Mouse (Mus musculus): ENCODE results near the gene Stx1b. TPM values are rescaled to one million over a fixed set of nuclear protein-coding genes. Genes with fewer than 3 reads are reported as not detected.
A peak's percentile ranks its signal among the peaks of the same experiment; 100 is the strongest.
"Not testable (repeated sequence)": the region's sequence is repeated elsewhere in the genome, so short reads cannot be mapped to it uniquely, and the experiment has no call there.

The Stx1b gene
- polyA plus RNA-seq, 1 experiment from 2014 or later: 0.25 TPM

DNA sequence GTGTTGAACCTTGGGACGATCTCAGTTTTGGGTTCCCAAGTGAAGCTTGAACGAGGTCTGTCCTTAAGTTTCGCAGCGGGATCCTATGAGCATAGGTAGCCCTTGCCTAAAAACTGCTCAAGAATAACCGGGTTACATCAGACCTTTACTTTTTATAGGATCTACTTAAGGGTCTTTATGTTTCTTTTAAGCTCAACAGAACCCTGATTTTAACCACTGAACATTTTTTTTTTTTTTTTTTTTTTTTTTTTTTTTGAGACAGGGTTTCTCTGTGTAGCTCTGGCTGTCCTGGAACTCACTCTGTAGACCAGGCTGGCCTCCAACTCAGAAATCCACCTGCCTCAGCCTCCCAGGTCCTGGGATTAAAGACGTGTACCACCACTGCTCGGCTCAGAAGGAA lies 48.5 kb downstream of the Stx1b start:
- Histone ChIP-seq H3K4me2 (ENCODE audit: low read depth, low read length) (peak overlapping the region; percentile 84), H3K9ac (ENCODE audit: low read depth, low read length) (peak overlapping the region; percentile 88), H3K4me1 (ENCODE audit: control insufficient read depth, low read depth, low read length) (peaks cover 36% of the 10 kb centered on the region), H3K4me3 (ENCODE audit: low read depth, low read length) (peak overlapping the region; percentile 83)
- H3K36me3 ChIP-seq (ENCODE audit: control insufficient read depth, insufficient read depth); H3K27me3 ChIP-seq (ENCODE audit: control insufficient read depth, insufficient read depth, low read depth, low read length); H3K9me3 ChIP-seq (replicated peaks; ENCODE audit: control insufficient read depth, low read length); ATAC-seq (ENCODE audit: low read depth); H3K27ac ChIP-seq (ENCODE audit: low read length): not testable (repeated sequence)
- WGBS (ENCODE audit: insufficient replicate concordance): 71% methylated on average over 7 of the region's 7 CpGs

DNA sequence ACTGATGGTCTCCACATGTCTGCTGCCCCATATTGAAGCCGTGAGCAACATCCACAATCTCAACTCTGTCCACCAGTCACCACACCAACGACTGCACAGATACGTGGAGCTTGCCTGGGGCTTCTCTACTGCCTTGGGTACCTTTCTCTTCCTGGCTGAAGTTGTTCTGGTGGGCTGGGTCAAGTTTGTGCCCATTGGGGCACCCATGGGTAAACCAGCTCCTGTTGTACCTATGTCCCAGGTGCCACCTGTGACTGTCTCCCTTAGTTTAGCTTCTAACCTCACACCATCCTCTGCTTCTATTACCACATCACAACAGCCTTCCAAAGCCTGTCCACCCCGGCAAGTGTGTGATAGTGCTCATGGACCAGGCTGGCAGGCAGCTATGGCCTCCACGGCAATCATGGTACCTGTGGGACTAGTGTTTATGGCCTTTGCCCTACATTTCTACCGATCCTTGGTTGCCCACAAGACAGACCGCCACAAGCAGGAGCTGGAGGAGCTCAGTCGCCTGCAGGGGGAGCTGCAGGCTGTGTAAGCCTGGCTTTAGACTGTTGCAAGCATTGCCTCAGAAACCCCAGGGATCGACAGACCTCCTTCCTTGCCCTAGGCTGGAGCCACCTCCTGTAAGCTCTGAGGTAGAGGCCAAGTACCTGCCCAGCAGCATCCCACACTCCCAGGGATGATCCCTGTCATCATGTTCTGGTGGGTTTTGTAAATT lies 50.5 kb downstream of the Stx1b start:
- WGBS (ENCODE audit: insufficient replicate concordance): 36% methylated on average over 9 of the region's 9 CpGs

DNA sequence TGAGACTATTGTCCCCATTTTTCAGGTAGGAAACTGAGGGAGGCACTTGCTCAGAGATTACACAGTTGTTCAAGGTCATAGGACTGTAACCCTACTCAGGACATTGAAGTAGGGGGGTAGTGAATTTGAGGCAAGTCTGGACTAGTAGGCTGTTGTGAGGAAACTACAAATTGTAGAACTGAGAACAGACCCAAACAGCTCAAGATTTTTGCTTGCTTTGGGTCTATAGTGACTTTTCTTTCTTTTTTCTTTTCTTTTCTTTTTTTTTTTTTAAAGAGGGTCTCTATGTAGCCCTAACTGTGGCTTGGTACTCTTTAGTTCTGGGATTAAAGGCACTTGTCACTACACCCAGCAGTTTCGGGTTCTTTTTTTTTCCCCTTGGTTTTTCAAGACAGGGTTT lies 51.8 kb downstream of the Stx1b start:
- Histone ChIP-seq H3K9ac (ENCODE audit: low read depth, low read length) (no peak overlapping the region), H3K9me3 (replicated peaks; ENCODE audit: control insufficient read depth, low read length) (no peaks in the 10 kb centered on the region), H3K36me3 (ENCODE audit: control insufficient read depth, insufficient read depth) (no peaks in the 10 kb centered on the region), H3K4me1 (ENCODE audit: control insufficient read depth, low read depth, low read length) (peaks cover 57% of the 10 kb centered on the region), H3K27me3 (ENCODE audit: control insufficient read depth, insufficient read depth, low read depth, low read length) (no peaks in the 10 kb centered on the region), H3K27ac (ENCODE audit: low read length) (no peak overlapping the region), H3K4me3 (ENCODE audit: low read depth, low read length) (no peak overlapping the region), H3K4me2 (ENCODE audit: low read depth, low read length) (no peak overlapping the region)
- ATAC-seq (ENCODE audit: low read depth): no peak
- 89% methylated on average over 1 of the region's 1 CpGs for WGBS (ENCODE audit: insufficient replicate concordance)

More for the DNA sequence above, 50.5 kb downstream of the Stx1b start:
- ATAC-seq (ENCODE audit: low read depth): no peak
- no peaks in the 10 kb centered on the region for H3K27me3 ChIP-seq (ENCODE audit: control insufficient read depth, insufficient read depth, low read depth, low read length)
- peaks cover 55% of the 10 kb centered on the region for H3K4me1 ChIP-seq (ENCODE audit: control insufficient read depth, low read depth, low read length)
- H3K4me3 ChIP-seq (ENCODE audit: low read depth, low read length): no peak overlapping the region
- H3K9me3 ChIP-seq (replicated peaks; ENCODE audit: control insufficient read depth, low read length): no peaks in the 10 kb centered on the region
- H3K36me3 ChIP-seq (ENCODE audit: control insufficient read depth, insufficient read depth): no peaks in the 10 kb centered on the region
- no peak overlapping the region for H3K9ac ChIP-seq (ENCODE audit: low read depth, low read length)
- H3K27ac ChIP-seq (ENCODE audit: low read length): no peak overlapping the region
- H3K4me2 ChIP-seq (ENCODE audit: low read depth, low read length): no peak overlapping the region

DNA sequence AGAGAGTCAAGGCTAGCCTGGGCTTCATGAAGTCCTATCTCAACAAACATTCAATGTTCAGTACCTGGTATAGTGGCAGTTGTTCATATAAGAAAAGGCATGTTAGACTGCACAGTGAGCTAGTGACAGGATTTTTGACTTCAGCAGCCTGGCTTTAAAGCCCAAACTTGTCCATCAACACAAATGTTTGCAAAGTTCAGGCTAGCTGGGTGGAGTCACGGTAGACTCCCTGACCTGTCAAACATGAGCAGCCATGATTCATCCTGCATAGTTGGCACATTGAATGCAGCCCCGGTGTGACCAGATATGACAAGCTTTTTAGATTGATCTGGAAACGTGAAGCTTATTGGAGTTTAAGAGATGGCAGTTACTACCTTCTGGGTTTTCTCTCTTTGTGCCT lies 52.3 kb downstream of the Stx1b start:
- Histone ChIP-seq H3K27me3 (ENCODE audit: control insufficient read depth, insufficient read depth, low read depth, low read length) (no peaks in the 10 kb centered on the region), H3K27ac (ENCODE audit: low read length) (no peak overlapping the region), H3K9ac (ENCODE audit: low read depth, low read length) (no peak overlapping the region), H3K9me3 (replicated peaks; ENCODE audit: control insufficient read depth, low read length) (no peaks in the 10 kb centered on the region), H3K4me1 (ENCODE audit: control insufficient read depth, low read depth, low read length) (peaks cover 58% of the 10 kb centered on the region), H3K4me2 (ENCODE audit: low read depth, low read length) (no peak overlapping the region), H3K36me3 (ENCODE audit: control insufficient read depth, insufficient read depth) (no peaks in the 10 kb centered on the region), H3K4me3 (ENCODE audit: low read depth, low read length) (no peak overlapping the region)
- no peak for ATAC-seq (ENCODE audit: low read depth)
- 36% methylated on average over 3 of the region's 3 CpGs for WGBS (ENCODE audit: insufficient replicate concordance)

DNA sequence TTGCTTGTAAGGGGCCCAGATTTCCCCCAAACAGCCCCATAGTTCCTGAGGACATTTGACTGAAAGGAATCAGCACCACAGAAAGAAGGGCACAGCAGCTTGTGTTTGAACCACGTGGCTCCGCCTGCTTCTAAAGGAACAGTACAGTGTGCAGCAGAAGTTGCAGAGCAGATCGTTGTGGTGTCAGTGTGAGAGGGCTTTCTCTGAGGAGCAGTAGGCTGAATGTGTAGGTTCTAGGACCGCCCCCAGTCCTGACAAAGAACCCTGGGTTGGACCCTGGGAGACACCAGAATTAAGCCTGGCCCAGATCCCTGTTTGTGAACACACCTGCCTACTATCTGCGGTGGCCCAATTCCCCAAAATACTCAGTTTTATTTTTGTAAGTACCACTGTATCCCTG lies 53.1 kb downstream of the Stx1b start:
- H3K36me3 ChIP-seq (ENCODE audit: control insufficient read depth, insufficient read depth): no peaks in the 10 kb centered on the region
- no peak overlapping the region for H3K4me2 ChIP-seq (ENCODE audit: low read depth, low read length)
- no peaks in the 10 kb centered on the region for H3K27me3 ChIP-seq (ENCODE audit: control insufficient read depth, insufficient read depth, low read depth, low read length)
- 48% methylated on average over 5 of the region's 5 CpGs for WGBS (ENCODE audit: insufficient replicate concordance)
- no peak for ATAC-seq (ENCODE audit: low read depth)
- H3K4me1 ChIP-seq (ENCODE audit: control insufficient read depth, low read depth, low read length): peaks cover 66% of the 10 kb centered on the region
- no peak overlapping the region; the same call in 1 of the 2 replicates for H3K4me3 ChIP-seq (ENCODE audit: low read depth, low read length)
- H3K27ac ChIP-seq (ENCODE audit: low read length): no peak overlapping the region; the same call in 1 of the 2 replicates
- H3K9ac ChIP-seq (ENCODE audit: low read depth, low read length): no peak overlapping the region
- H3K9me3 ChIP-seq (replicated peaks; ENCODE audit: control insufficient read depth, low read length): no peaks in the 10 kb centered on the region

DNA sequence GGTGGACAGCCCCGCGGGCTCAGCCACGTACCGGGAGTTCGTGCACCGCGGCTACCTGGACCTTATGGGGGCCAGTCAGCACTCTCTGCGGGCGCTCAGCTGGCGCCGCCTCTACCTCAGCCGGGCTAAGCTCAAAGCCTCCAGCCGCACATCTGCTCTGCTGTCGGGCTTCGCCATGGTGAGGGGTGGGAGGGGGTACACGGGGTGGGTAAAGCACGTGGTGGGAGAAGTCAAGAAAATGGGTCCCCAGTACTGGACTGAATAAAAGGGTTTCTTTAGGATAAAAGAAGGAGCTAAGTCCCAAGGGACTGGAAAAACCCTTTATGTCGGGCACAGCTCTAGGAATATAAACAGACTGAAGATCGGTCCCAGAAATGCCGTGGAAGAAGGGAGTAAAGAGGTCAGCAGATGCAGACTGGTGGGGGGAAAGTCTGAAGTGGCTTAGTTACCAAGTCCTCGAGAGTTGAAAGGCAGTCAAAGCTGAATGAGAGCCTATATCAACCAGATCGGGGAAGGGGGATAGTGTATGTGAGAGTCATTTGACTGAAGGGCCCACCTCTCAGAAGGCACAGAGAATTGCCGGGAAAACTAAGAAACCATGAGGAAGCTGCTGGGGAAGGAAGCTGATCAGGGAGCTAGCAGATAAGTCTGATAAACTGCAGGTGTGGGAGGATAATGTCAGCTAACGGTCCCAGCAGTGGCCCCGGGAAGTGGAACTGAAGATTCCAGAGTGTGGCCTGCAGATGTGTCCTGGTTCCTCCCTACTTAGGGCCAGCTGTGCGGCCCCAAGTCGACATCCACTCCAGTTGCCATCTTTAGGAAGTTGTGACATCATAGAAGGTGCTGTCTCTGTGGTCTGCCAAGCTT lies 54.1 kb downstream of the Stx1b start:
- Histone ChIP-seq H3K9ac (ENCODE audit: low read depth, low read length) (peak overlapping the region; percentile 85), H3K27me3 (ENCODE audit: control insufficient read depth, insufficient read depth, low read depth, low read length) (no peaks in the 10 kb centered on the region), H3K9me3 (replicated peaks; ENCODE audit: control insufficient read depth, low read length) (no peaks in the 10 kb centered on the region), H3K4me1 (ENCODE audit: control insufficient read depth, low read depth, low read length) (peaks cover 73% of the 10 kb centered on the region), H3K4me3 (ENCODE audit: low read depth, low read length) (peak overlapping the region; percentile 72), H3K27ac (ENCODE audit: low read length) (peak overlapping the region; percentile 82), H3K4me2 (ENCODE audit: low read depth, low read length) (peak overlapping the region; percentile 92), H3K36me3 (ENCODE audit: control insufficient read depth, insufficient read depth) (no peaks in the 10 kb centered on the region)
- ATAC-seq (ENCODE audit: low read depth): no peak
- under 1% methylated on average over 27 of the region's 27 CpGs for WGBS (ENCODE audit: insufficient replicate concordance)

DNA sequence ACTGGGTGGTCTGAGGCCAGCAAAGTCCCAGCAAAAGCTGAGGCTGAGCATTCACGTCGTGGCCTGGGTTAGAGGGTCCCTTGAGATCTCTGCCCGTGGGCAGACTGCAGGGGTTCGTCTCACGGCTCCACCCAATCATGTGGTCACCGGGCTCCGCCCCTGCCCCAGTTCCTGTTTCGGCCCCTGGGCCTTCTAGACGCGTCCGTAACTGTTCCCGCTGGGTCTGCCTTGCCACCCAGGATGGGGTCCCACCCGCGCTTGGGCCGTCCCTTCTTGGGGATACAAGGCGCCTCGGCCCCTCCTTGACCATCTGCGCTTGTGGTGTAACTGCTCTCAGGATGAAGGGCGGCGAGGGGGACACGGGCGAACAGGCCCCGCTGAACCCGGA lies 54.7 kb downstream of the Stx1b start, which contains the start of gene Orai3:
Gene Orai3, plus strand, starts transcription at position 165 of the 388 bp plus-strand sequence.
- H3K9ac ChIP-seq (ENCODE audit: low read depth, low read length): peak within 1 kb of the TSS; percentile 85
- peak; percentile 43 for ATAC-seq (ENCODE audit: low read depth)
- H3K4me1 ChIP-seq (ENCODE audit: control insufficient read depth, low read depth, low read length): peaks cover 75% of the 10 kb centered on the region
- peak within 1 kb of the TSS; percentile 72 for H3K4me3 ChIP-seq (ENCODE audit: low read depth, low read length)
- H3K27me3 ChIP-seq (ENCODE audit: control insufficient read depth, insufficient read depth, low read depth, low read length): no peaks in the 10 kb centered on the region
- H3K36me3 ChIP-seq (ENCODE audit: control insufficient read depth, insufficient read depth): no peaks in the 10 kb centered on the region
- H3K27ac ChIP-seq (ENCODE audit: low read length): peak within 1 kb of the TSS; percentile 82
- no peaks in the 10 kb centered on the region for H3K9me3 ChIP-seq (replicated peaks; ENCODE audit: control insufficient read depth, low read length)
- H3K4me2 ChIP-seq (ENCODE audit: low read depth, low read length): peak within 1 kb of the TSS; percentile 92
- WGBS (ENCODE audit: insufficient replicate concordance): under 1% methylated on average over 24 of the region's 24 CpGs

DNA sequence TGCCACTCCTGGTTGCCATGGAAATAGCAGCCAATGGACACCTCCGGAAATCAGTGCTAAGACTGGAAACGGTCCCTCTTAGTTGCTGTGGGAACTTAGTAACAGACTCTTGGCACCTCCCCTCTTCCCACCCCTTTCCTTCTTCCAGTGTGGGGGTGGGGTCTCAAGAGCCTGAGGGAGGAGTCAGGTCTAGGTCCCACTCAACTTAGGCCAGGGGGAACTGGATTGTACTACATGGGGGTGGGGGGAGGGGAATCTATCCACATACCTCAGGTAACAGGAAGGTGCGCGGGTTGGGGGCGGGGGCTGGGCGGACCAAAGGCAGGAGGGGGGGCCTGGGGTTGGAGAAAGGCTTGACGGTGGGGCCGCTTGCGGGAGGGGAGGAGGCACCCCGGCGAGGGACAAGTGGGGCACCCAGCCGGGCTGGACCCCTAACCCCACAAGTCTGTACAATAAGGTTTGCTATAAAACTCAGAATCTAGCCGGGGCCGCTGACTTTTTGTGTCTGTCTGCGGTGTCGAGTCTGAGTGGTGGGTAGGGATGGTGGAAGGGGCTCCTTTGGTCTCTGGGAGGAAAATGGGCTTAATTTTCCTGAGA lies 55.3 kb downstream of the Stx1b start:
- Histone ChIP-seq H3K4me1 (ENCODE audit: control insufficient read depth, low read depth, low read length) (peaks cover 74% of the 10 kb centered on the region), H3K27ac (ENCODE audit: low read length) (peak overlapping the region; percentile 82), H3K9me3 (replicated peaks; ENCODE audit: control insufficient read depth, low read length) (no peaks in the 10 kb centered on the region), H3K4me3 (ENCODE audit: low read depth, low read length) (peak overlapping the region; percentile 72), H3K27me3 (ENCODE audit: control insufficient read depth, insufficient read depth, low read depth, low read length) (no peaks in the 10 kb centered on the region), H3K36me3 (ENCODE audit: control insufficient read depth, insufficient read depth) (no peaks in the 10 kb centered on the region), H3K9ac (ENCODE audit: low read depth, low read length) (peak overlapping the region; percentile 85), H3K4me2 (ENCODE audit: low read depth, low read length) (peak overlapping the region; percentile 92)
- peak; percentile 14 for ATAC-seq (ENCODE audit: low read depth)
- 2% methylated on average over 16 of the region's 16 CpGs for WGBS (ENCODE audit: insufficient replicate concordance)

Measured in liver, embryonic 16.5 days (tissue).